Mouse (Mus musculus): ENCODE results near the gene Med1. TPM values are rescaled to one million over a fixed set of nuclear protein-coding genes. Genes with fewer than 3 reads are reported as not detected.

Gene Med1
- polyA plus RNA-seq, 1 experiment from 2014 or later: 53.0 TPM

GRCm38 (mm10) chr11:98150625-98151156, 42.4 kb downstream of the Med1 start:
- peak overlapping the region; percentile 99; the same call in 1 of the 2 replicates for H3K4me3 ChIP-seq (ENCODE audit: low read depth, low read length)
- no peaks in the 10 kb centered on the region for H3K27me3 ChIP-seq (ENCODE audit: control insufficient read depth, insufficient read depth, low read depth, low read length)
- no peaks in the 10 kb centered on the region for H3K9me3 ChIP-seq (replicated peaks; ENCODE audit: control insufficient read depth, low read length, poor library complexity, severe bottlenecking)
- WGBS: 14% methylated on average over 10 of the region's 10 CpGs
- peaks cover 9% of the 10 kb centered on the region for H3K36me3 ChIP-seq (ENCODE audit: control insufficient read depth, insufficient read depth, low read length)
- H3K4me1 ChIP-seq (ENCODE audit: control insufficient read depth, insufficient read depth, low read length): peaks cover 22% of the 10 kb centered on the region
- H3K27ac ChIP-seq (ENCODE audit: low read length): no peak overlapping the region
- no peak overlapping the region for H3K9ac ChIP-seq (ENCODE audit: low read depth, low read length)
- ATAC-seq: no peak
- peak overlapping the region; percentile 73; the same call in 1 of the 2 replicates for H3K4me2 ChIP-seq (ENCODE audit: low read length)

GRCm38 (mm10) chr11:98149786-98150624, 43.1 kb downstream of the Med1 start, which contains the start of gene Fbxl20:
Gene Fbxl20 (minus strand): TSS chr11:98150403.
- Histone ChIP-seq H3K27ac (ENCODE audit: low read length) (peak within 1 kb of the TSS; percentile 97), H3K9ac (ENCODE audit: low read depth, low read length) (peak within 1 kb of the TSS; percentile 96), H3K4me3 (ENCODE audit: low read depth, low read length) (peak within 1 kb of the TSS; percentile 99), H3K36me3 (ENCODE audit: control insufficient read depth, insufficient read depth, low read length) (peaks cover 8% of the 10 kb centered on the region; the same call in 1 of the 2 replicates), H3K4me1 (ENCODE audit: control insufficient read depth, insufficient read depth, low read length) (peaks cover 22% of the 10 kb centered on the region), H3K27me3 (ENCODE audit: control insufficient read depth, insufficient read depth, low read depth, low read length) (no peaks in the 10 kb centered on the region), H3K9me3 (replicated peaks; ENCODE audit: control insufficient read depth, low read length, poor library complexity, severe bottlenecking) (no peaks in the 10 kb centered on the region), H3K4me2 (ENCODE audit: low read length) (peak within 1 kb of the TSS; percentile 90)
- ATAC-seq: peak; percentile 91
- WGBS: under 1% methylated on average over 54 of the region's 65 CpGs

DNA sequence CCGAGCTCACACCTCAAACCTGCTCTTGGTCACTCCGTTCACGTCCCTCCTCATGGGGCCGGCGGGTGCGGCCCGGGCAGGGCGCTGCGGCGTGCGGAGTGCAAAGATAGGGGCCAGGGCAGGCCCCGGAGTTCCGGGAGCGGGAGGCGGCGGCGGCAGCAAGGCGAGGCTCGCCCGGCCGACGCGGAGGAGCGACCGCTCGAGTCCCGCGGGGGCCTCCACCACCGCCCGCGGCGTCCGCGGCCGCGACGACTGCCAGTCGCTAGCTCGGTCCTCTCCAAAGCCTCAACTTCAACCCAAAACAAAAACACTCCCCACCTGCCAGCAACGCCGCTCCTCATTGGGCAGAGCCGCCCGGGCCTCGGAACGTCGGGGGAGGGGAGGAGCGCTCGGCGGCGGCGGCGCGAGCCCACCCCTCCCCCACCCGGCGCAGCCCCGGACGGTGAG, 43.8 kb downstream of the Med1 start:
- peak overlapping the region; percentile 99 for H3K4me3 ChIP-seq (ENCODE audit: low read depth, low read length)
- H3K27ac ChIP-seq (ENCODE audit: low read length): peak overlapping the region; percentile 97
- no peaks in the 10 kb centered on the region for H3K9me3 ChIP-seq (replicated peaks; ENCODE audit: control insufficient read depth, low read length, poor library complexity, severe bottlenecking)
- no peaks in the 10 kb centered on the region for H3K27me3 ChIP-seq (ENCODE audit: control insufficient read depth, insufficient read depth, low read depth, low read length)
- peak overlapping the region; percentile 96 for H3K9ac ChIP-seq (ENCODE audit: low read depth, low read length)
- 0 out of 2 replicates have a peak, but pooled peaks cover 2% of the 10 kb centered on the region for H3K36me3 ChIP-seq (ENCODE audit: control insufficient read depth, insufficient read depth, low read length)
- 1% methylated on average over 42 of the region's 57 CpGs for WGBS
- peak; percentile 89 for ATAC-seq
- peaks cover 22% of the 10 kb centered on the region for H3K4me1 ChIP-seq (ENCODE audit: control insufficient read depth, insufficient read depth, low read length)
- peak overlapping the region; percentile 90 for H3K4me2 ChIP-seq (ENCODE audit: low read length)

GRCm38 (mm10) chr11:98148551-98149301, 44.4 kb downstream of the Med1 start:
- Histone ChIP-seq H3K4me2 (ENCODE audit: low read length) (peak overlapping the region; percentile 90), H3K4me1 (ENCODE audit: control insufficient read depth, insufficient read depth, low read length) (peaks cover 22% of the 10 kb centered on the region), H3K36me3 (ENCODE audit: control insufficient read depth, insufficient read depth, low read length) (0 out of 2 replicates have a peak, but pooled peaks cover 2% of the 10 kb centered on the region), H3K4me3 (ENCODE audit: low read depth, low read length) (peak overlapping the region; percentile 99), H3K9me3 (replicated peaks; ENCODE audit: control insufficient read depth, low read length, poor library complexity, severe bottlenecking) (no peaks in the 10 kb centered on the region), H3K9ac (ENCODE audit: low read depth, low read length) (peak overlapping the region; percentile 96), H3K27ac (ENCODE audit: low read length) (peak overlapping the region; percentile 97), H3K27me3 (ENCODE audit: control insufficient read depth, insufficient read depth, low read depth, low read length) (no peaks in the 10 kb centered on the region)
- peak; percentile 19; the same call in 1 of the 2 replicates for ATAC-seq
- 2% methylated on average over 38 of the region's 45 CpGs for WGBS

GRCm38 (mm10) chr11:98145856-98146255, 47.2 kb downstream of the Med1 start:
- no peak for ATAC-seq
- H3K4me2 ChIP-seq (ENCODE audit: low read length): no peak overlapping the region
- no peaks in the 10 kb centered on the region for H3K9me3 ChIP-seq (replicated peaks; ENCODE audit: control insufficient read depth, low read length, poor library complexity, severe bottlenecking)
- no peak overlapping the region for H3K9ac ChIP-seq (ENCODE audit: low read depth, low read length)
- H3K4me1 ChIP-seq (ENCODE audit: control insufficient read depth, insufficient read depth, low read length): peaks cover 22% of the 10 kb centered on the region
- no peaks in the 10 kb centered on the region for H3K36me3 ChIP-seq (ENCODE audit: control insufficient read depth, insufficient read depth, low read length)
- no peaks in the 10 kb centered on the region for H3K27me3 ChIP-seq (ENCODE audit: control insufficient read depth, insufficient read depth, low read depth, low read length)
- 91% methylated on average over 7 of the region's 7 CpGs for WGBS
- H3K27ac ChIP-seq (ENCODE audit: low read length): no peak overlapping the region
- no peak overlapping the region for H3K4me3 ChIP-seq (ENCODE audit: low read depth, low read length)

GRCm38 (mm10) chr11:98142545-98142944, 50.5 kb downstream of the Med1 start:
- ATAC-seq: no peak
- WGBS: 87% methylated on average over 2 of the region's 2 CpGs

GRCm38 (mm10) chr11:98138894-98139293, 54.2 kb downstream of the Med1 start:
- H3K9ac ChIP-seq (ENCODE audit: low read depth, low read length): no peak overlapping the region
- H3K4me1 ChIP-seq (ENCODE audit: control insufficient read depth, insufficient read depth, low read length): no peaks in the 10 kb centered on the region
- H3K4me2 ChIP-seq (ENCODE audit: low read length): no peak overlapping the region
- no peaks in the 10 kb centered on the region for H3K27me3 ChIP-seq (ENCODE audit: control insufficient read depth, insufficient read depth, low read depth, low read length)
- H3K36me3 ChIP-seq (ENCODE audit: control insufficient read depth, insufficient read depth, low read length): no peaks in the 10 kb centered on the region
- ATAC-seq: no peak
- no peak overlapping the region for H3K4me3 ChIP-seq (ENCODE audit: low read depth, low read length)
- 79% methylated on average over 7 of the region's 7 CpGs for WGBS
- no peaks in the 10 kb centered on the region for H3K9me3 ChIP-seq (replicated peaks; ENCODE audit: control insufficient read depth, low read length, poor library complexity, severe bottlenecking)
- H3K27ac ChIP-seq (ENCODE audit: low read length): no peak overlapping the region

More at GRCm38 (mm10) chr11:98142545-98142944, 50.5 kb downstream of the Med1 start:
- Histone ChIP-seq H3K9ac (ENCODE audit: low read depth, low read length) (no peak overlapping the region), H3K4me1 (ENCODE audit: control insufficient read depth, insufficient read depth, low read length) (peaks cover 9% of the 10 kb centered on the region; the same call in 1 of the 2 replicates), H3K4me3 (ENCODE audit: low read depth, low read length) (no peak overlapping the region), H3K9me3 (replicated peaks; ENCODE audit: control insufficient read depth, low read length, poor library complexity, severe bottlenecking) (no peaks in the 10 kb centered on the region), H3K27ac (ENCODE audit: low read length) (no peak overlapping the region), H3K27me3 (ENCODE audit: control insufficient read depth, insufficient read depth, low read depth, low read length) (no peaks in the 10 kb centered on the region), H3K4me2 (ENCODE audit: low read length) (no peak overlapping the region), H3K36me3 (ENCODE audit: control insufficient read depth, insufficient read depth, low read length) (no peaks in the 10 kb centered on the region)

- Histone ChIP-seq H3K27ac (ENCODE audit: low read length) (no peak overlapping the region), H3K4me1 (ENCODE audit: control insufficient read depth, insufficient read depth, low read length) (no peaks in the 10 kb centered on the region), H3K27me3 (ENCODE audit: control insufficient read depth, insufficient read depth, low read depth, low read length) (no peaks in the 10 kb centered on the region), H3K9ac (ENCODE audit: low read depth, low read length) (no peak overlapping the region), H3K36me3 (ENCODE audit: control insufficient read depth, insufficient read depth, low read length) (no peaks in the 10 kb centered on the region), H3K4me3 (ENCODE audit: low read depth, low read length) (no peak overlapping the region), H3K9me3 (replicated peaks; ENCODE audit: control insufficient read depth, low read length, poor library complexity, severe bottlenecking) (no peaks in the 10 kb centered on the region), H3K4me2 (ENCODE audit: low read length) (no peak overlapping the region)
- ATAC-seq: no peak
- 91% methylated on average over 11 of the region's 11 CpGs for WGBS
Measured at GRCm38 (mm10) chr11:98137836-98138235, 55.3 kb downstream of the Med1 start.
